Mouse (Mus musculus) MEL (cell line): ENCODE data around the gene Gm11397. TPM values are rescaled to one million over a fixed set of nuclear protein-coding genes. Genes with fewer than 3 reads are reported as not detected.
"Not testable (repeated sequence)": the region's sequence is repeated elsewhere in the genome, so short reads cannot be mapped to it uniquely, and the experiment has no call there.

Experiments
- DNase-seq: peaks from one replicate; pipeline ENCODE4 v3.0.0; 2011; ENCODE audit warnings: low read depth, low spot score
- H3K27ac ChIP-seq: 2 replicates; pipeline ENCODE4 v1.5.1; 2012; ENCODE audit warnings: low read depth, mild to moderate bottlenecking, control low read depth, low read length, moderate library complexity; ENCODE audit not compliant: control insufficient read depth
- H3K27me3 ChIP-seq, 2 experiments: fragments of 150-350 bp in 1 of 2; sonication (generic) in 1 of 2; 2 replicates each; pipeline ENCODE4 v1.6.1; 2012; ENCODE audit warnings: low read length in 2 of 2, mild to moderate bottlenecking in 2 of 2, improper control_type of control experiment in 1 of 2, moderate library complexity in 1 of 2; ENCODE audit not compliant: insufficient read depth in 2 of 2, control insufficient read depth in 1 of 2
- H3K36me3 ChIP-seq, 2 experiments: 2 replicates each; pipeline ENCODE4 v1.6.1; 2012 to 2014; ENCODE audit warnings: low read length in 2 of 2, improper control_type of control experiment in 1 of 2, inconsistent platforms in 1 of 2, mild to moderate bottlenecking in 1 of 2; ENCODE audit not compliant: insufficient read depth in 2 of 2, control insufficient read depth in 1 of 2
- H3K4me1 ChIP-seq, 2 experiments: fragments of 150-350 bp in 1 of 2; sonication (generic) in 1 of 2; 2 replicates each; pipeline ENCODE4 v1.6.1; 2012; ENCODE audit warnings: low read length in 2 of 2, improper control_type of control experiment in 1 of 2, mild to moderate bottlenecking in 1 of 2; ENCODE audit not compliant: insufficient read depth in 2 of 2, control insufficient read depth in 1 of 2
- H3K4me3 ChIP-seq, 2 experiments: fragments of 150-350 bp in 1 of 2; sonication (generic) in 1 of 2; 2 replicates each; pipeline ENCODE4 v1.5.1; 2012; ENCODE audit warnings: low read depth in 2 of 2, low read length in 2 of 2, mild to moderate bottlenecking in 2 of 2, moderate library complexity in 2 of 2, control low read depth in 1 of 2, improper control_type of control experiment in 1 of 2; ENCODE audit not compliant: control insufficient read depth in 1 of 2, insufficient read depth in 1 of 2
- H3K79me2 ChIP-seq: 2 replicates; pipeline ENCODE4 v1.6.1; 2012; ENCODE audit warnings: mild to moderate bottlenecking, low read length, moderate library complexity; ENCODE audit not compliant: control insufficient read depth, poor library complexity, insufficient read depth
- H3K9ac ChIP-seq: 2 replicates; pipeline ENCODE4 v1.6.1; 2012; ENCODE audit warnings: low read depth, mild to moderate bottlenecking, control low read depth, low read length, moderate library complexity; ENCODE audit not compliant: control insufficient read depth, poor library complexity, severe bottlenecking
- H3K9me3 ChIP-seq: fragments of 150-350 bp; sonication (generic); replicated peaks from 2 replicates; pipeline ENCODE4 v1.6.1; 2012; ENCODE audit warnings: mild to moderate bottlenecking, low read length, improper control_type of control experiment, moderate library complexity; ENCODE audit not compliant: insufficient read depth
- polyA plus RNA-seq, 2 experiments: library from polyadenylated mRNA; stranded (reverse) in 1 of 2; unstranded in 1 of 2; fragments of >175 nt in 1 of 2; fragments of >200 nt in 1 of 2; gene quantifications; 2 replicates each; pipeline versions ENCODE4 v1.2.1 to v1.2.4; 2012; ENCODE audit warnings: low replicate concordance in 2 of 2, low read depth in 1 of 2; ENCODE audit not compliant: insufficient read length in 2 of 2, insufficient read depth in 1 of 2, missing spikeins in 1 of 2
- total RNA-seq: library from RNA; depleted of rRNA; stranded (reverse); fragments of 300-350 nt; gene quantifications from 2 replicates; pipeline ENCODE4 v1.2.3, GENCODE M21; 2012; rRNA removed

Gene Gm11397
- not detected in 2 replicates for total RNA-seq
- not detected for polyA plus RNA-seq

GRCm38 (mm10) chr13:33395461-33395860 lies at the start of gene Gm11397:
Gm11397 (plus strand) TSS chr13:33395761.
- not testable (repeated sequence) for H3K27me3 ChIP-seq, DNase-seq, H3K9me3 ChIP-seq, H3K4me3 ChIP-seq, H3K79me2 ChIP-seq, H3K4me1 ChIP-seq, H3K27ac ChIP-seq, H3K9ac ChIP-seq, H3K36me3 ChIP-seq

GRCm38 (mm10) chr13:33356666-33357065 lies 38.9 kb upstream of the Gm11397 start:
- not testable (repeated sequence) for H3K36me3 ChIP-seq, H3K79me2 ChIP-seq, H3K4me1 ChIP-seq, H3K9ac ChIP-seq, H3K4me3 ChIP-seq, H3K9me3 ChIP-seq, H3K27ac ChIP-seq, H3K27me3 ChIP-seq, DNase-seq

- H3K9me3 ChIP-seq, H3K4me1 ChIP-seq, H3K36me3 ChIP-seq, DNase-seq, H3K4me3 ChIP-seq, H3K9ac ChIP-seq, H3K27ac ChIP-seq, H3K79me2 ChIP-seq, H3K27me3 ChIP-seq: not testable (repeated sequence)
These were observed 37.2 kb downstream of the Gm11397 start for GRCm38 (mm10) chr13:33432714-33433113.

Other genes with a start within 250 kb of the Gm11397 start
- gene Serpinb9c, start 236.0 kb upstream of the Gm11397 start, total RNA-seq, result not detected in 2 replicates
- gene Serpinb9c, start 236.0 kb upstream of the Gm11397 start, polyA plus RNA-seq, result not detected
- gene Serpinb9d, start 202.8 kb upstream of the Gm11397 start, total RNA-seq, result not detected in 2 replicates
- gene Serpinb9d, start 202.8 kb upstream of the Gm11397 start, polyA plus RNA-seq, result not detected
- gene Serpinb9e, start 146.1 kb upstream of the Gm11397 start, total RNA-seq, result not detected in 2 replicates
- not detected for gene Serpinb9e, start 146.1 kb upstream of the Gm11397 start, polyA plus RNA-seq
- not detected in 2 replicates for gene Serpinb9f, start 71.7 kb upstream of the Gm11397 start, total RNA-seq
- not detected for gene Serpinb9f, start 71.7 kb upstream of the Gm11397 start, polyA plus RNA-seq
- gene Serpinb9g, start 89.0 kb downstream of the Gm11397 start, total RNA-seq, result not detected in 2 replicates
- gene Serpinb9g, start 89.0 kb downstream of the Gm11397 start, polyA plus RNA-seq, result not detected